ENCODE assay signal across 28 mouse cellular contexts in the genomic region with DNA sequence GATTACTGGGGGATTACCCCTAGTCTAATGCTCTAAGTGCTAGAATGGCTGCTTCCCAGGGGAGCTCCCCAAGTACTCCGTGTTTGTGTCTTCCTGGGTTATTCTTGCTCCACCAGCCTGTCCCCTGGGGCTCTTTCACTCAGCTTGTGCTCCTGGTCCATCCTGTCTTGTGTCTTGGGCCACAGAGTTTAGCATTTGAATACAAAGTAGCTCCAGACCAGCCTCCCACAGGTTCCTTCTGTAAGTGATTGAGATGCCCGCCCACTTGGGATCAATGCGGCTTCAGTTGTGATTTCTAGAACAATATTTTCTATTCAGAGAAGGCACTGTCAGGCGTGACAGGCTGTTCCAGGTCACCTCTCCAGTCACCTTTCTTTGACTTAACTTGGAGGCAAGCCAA. TPM values are rescaled to one million over a fixed set of nuclear protein-coding genes. Genes with fewer than 3 reads are reported as not detected.
DNase-seq lines count a peak whose midpoint lies in the region; ATAC-seq and TF ChIP-seq lines count a peak whose summit lies in the region.
"Had no signal": no experiment of that assay in that cellular context is flagged by ENCODE, and none has a peak within 500 bp of the region (broad histone marks: within the 10 kb centered on the region; RNA-seq: fewer than 3 reads in every experiment).

No protein-coding gene starts in this region.

- in situ Hi-C loops in CH12.LX (cut with MboI; ENCODE audit: low pct_ligation_motif_present, low pct_unique_long_range_greater_than_20kb, low sequenced_read_pairs), result no loop called here
- in situ Hi-C loops in Patski (cut with MboI; ENCODE audit: low pct_unique_long_range_greater_than_20kb), result no loop called here

- TF ChIP-seq RAD21 in CH12.LX (IDR thresholded peaks at IDR 0.05; ENCODE audit: low read depth, low read length), result no peak

- WGBS in kidney, embryonic 15.5 days, result 31% methylated on average over 4 of the region's 4 CpGs

- peak; percentile 18 for DNase-seq in kidney, postnatal 14 days
- peak; percentile 41 for DNase-seq in CH12.LX (ENCODE audit: extremely low read depth)
- DNase-seq in Patski (ENCODE audit: low read depth, low spot score), result no peak
- DNase-seq in mesoderm, embryonic 11.5 days (ENCODE audit: low read depth, low spot score), result peak; percentile 37
- DNase-seq in layer of hippocampus, adult 8-10 months (ENCODE audit: low spot score in 2 of 2), result no peak
- DNase-seq in natural killer cell, adult 2 months (ENCODE audit: low spot score in 2 of 2), result no peak
- DNase-seq: cerebellum, adult 11 months; cerebellum, adult 9-11 months; gastrocnemius, postnatal 36 days; heart, adult 2 months; heart, postnatal 4 days; kidney, adult 9 months; layer of hippocampus, postnatal 36 days; lung, adult 2 months; lung, postnatal 10 days; midbrain, embryonic 14.5 days; right cerebral cortex, postnatal 4 days; thymus, postnatal 4 days had no signal

- H3K4me1 ChIP-seq in kidney, embryonic 15.5 days, result peaks cover 17% of the 10 kb centered on the region
- peaks cover 0 to 46% of the 10 kb centered on the region in 2 experiments; a peak in 2 of 4 replicates for H3K4me1 ChIP-seq in CH12.LX (ENCODE audit: control insufficient read depth in 1 of 2, insufficient read depth in 2 of 2)

- no peaks in the 10 kb centered on the region for H3K36me3 ChIP-seq in kidney, embryonic 15.5 days
- H3K36me3 ChIP-seq in CH12.LX (replicated peaks in 1 of 2; ENCODE audit: control insufficient read depth in 1 of 2, insufficient read depth in 1 of 2, low read length in 1 of 2), result no peaks in the 10 kb centered on the region
- H3K36me3 ChIP-seq: embryonic facial prominence, embryonic 15.5 days; heart, embryonic 12.5 days; hindbrain, embryonic 13.5 days; limb, embryonic 10.5 days; limb, embryonic 15.5 days; neural tube, embryonic 15.5 days had no signal

- no peak for ATAC-seq in kidney, embryonic 15.5 days (replicated peaks; ENCODE audit: low FRiP score)
- ATAC-seq in Patski, result peak; percentile 42
- ATAC-seq: forebrain, embryonic 14.5 days; intestine, embryonic 16.5 days had no signal

- no peak for TF ChIP-seq CTCF in CH12.LX (conservative IDR thresholded peaks at IDR 0.05 in 1 of 2, IDR thresholded peaks at IDR 0.05 in 1 of 2; ENCODE audit: low read depth in 2 of 2, low read length in 2 of 2)
- no peak for TF ChIP-seq CTCF in Patski (IDR thresholded peaks at IDR 0.05)

- H3K27me3 ChIP-seq in kidney, embryonic 15.5 days, result no peaks in the 10 kb centered on the region
- no peaks in the 10 kb centered on the region for H3K27me3 ChIP-seq in CH12.LX (replicated peaks)
- H3K27me3 ChIP-seq in Patski, result no peaks in the 10 kb centered on the region
- H3K27me3 ChIP-seq: embryonic facial prominence, embryonic 15.5 days; heart, embryonic 12.5 days; hindbrain, embryonic 13.5 days; limb, embryonic 15.5 days; neural tube, embryonic 15.5 days had no signal

- no peak overlapping the region for H3K4me2 ChIP-seq in kidney, embryonic 15.5 days
- H3K4me2 ChIP-seq in CH12.LX (ENCODE audit: insufficient read depth, low read depth, poor library complexity, severe bottlenecking), result no peak overlapping the region
- H3K4me2 ChIP-seq: embryonic facial prominence, embryonic 15.5 days; heart, embryonic 12.5 days; hindbrain, embryonic 13.5 days; limb, embryonic 15.5 days; neural tube, embryonic 15.5 days had no signal

- POLR2A ChIA-PET in Patski (lab: Charles Lee), result no interaction called here

- no peak for TF ChIP-seq POLR2A in CH12.LX (IDR thresholded peaks at IDR 0.05; ENCODE audit: low read depth, low read length)

- H3K4me3 ChIP-seq in kidney, embryonic 15.5 days (replicated peaks), result no peak overlapping the region
- H3K4me3 ChIP-seq in CH12.LX (replicated peaks in 1 of 3; ENCODE audit: low read depth in 2 of 3, low read length in 2 of 3, poor library complexity in 1 of 3), result no peak overlapping the region
- H3K4me3 ChIP-seq: embryonic facial prominence, embryonic 15.5 days; heart, adult 2 months; heart, embryonic 12.5 days; hindbrain, embryonic 13.5 days; limb, embryonic 10.5 days; limb, embryonic 15.5 days; neural tube, embryonic 15.5 days had no signal

- CTCF ChIA-PET in Patski (lab: Charles Lee), result no interaction called here

- H3K79me2 ChIP-seq in CH12.LX (replicated peaks; ENCODE audit: control insufficient read depth, extremely low read depth, insufficient read depth, poor library complexity, severe bottlenecking), result no peaks in the 10 kb centered on the region

- no peaks in the 10 kb centered on the region for H3K9me3 ChIP-seq in kidney, embryonic 15.5 days (replicated peaks)
- no peaks in the 10 kb centered on the region for H3K9me3 ChIP-seq in CH12.LX (replicated peaks; ENCODE audit: low read length)
- H3K9me3 ChIP-seq: embryonic facial prominence, embryonic 15.5 days; heart, embryonic 12.5 days; hindbrain, embryonic 13.5 days; limb, embryonic 10.5 days; limb, embryonic 15.5 days; neural tube, embryonic 15.5 days had no signal

- no peak overlapping the region for H3K27ac ChIP-seq in kidney, embryonic 15.5 days
- H3K27ac ChIP-seq in CH12.LX (ENCODE audit: insufficient read depth, low read depth), result no peak overlapping the region
- H3K27ac ChIP-seq: embryonic facial prominence, embryonic 15.5 days; heart, adult 2 months; hindbrain, embryonic 13.5 days; limb, embryonic 10.5 days; macrophage; neural tube, embryonic 15.5 days had no signal

- TF ChIP-seq EP300 in CH12.LX (IDR thresholded peaks at IDR 0.05; ENCODE audit: low read length), result no peak

- no peak overlapping the region for H3K9ac ChIP-seq in kidney, embryonic 15.5 days
- no peak overlapping the region for H3K9ac ChIP-seq in CH12.LX (ENCODE audit: insufficient read depth, low read depth)
- H3K9ac ChIP-seq: embryonic facial prominence, embryonic 15.5 days; heart, embryonic 12.5 days; hindbrain, embryonic 13.5 days; limb, embryonic 15.5 days; neural tube, embryonic 15.5 days had no signal

- dilution Hi-C loops in CH12.LX (cut with MboI; ENCODE audit: extremely low pct_ligation_motif_present, extremely low pct_unique_long_range_greater_than_20kb, low sequenced_read_pairs), result no loop called here

TF ChIP-seq in CH12.LX, 34 proteins besides CTCF, POLR2A, EP300 and RAD21:
- TF ChIP-seq ZMIZ1 (IDR thresholded peaks at IDR 0.05; ENCODE audit: low read depth, low read length) (no peak), TCF12 (IDR thresholded peaks at IDR 0.05; ENCODE audit: low read depth, low read length) (no peak), KAT2A (IDR thresholded peaks at IDR 0.05; ENCODE audit: insufficient replicate concordance, low read length) (no peak), SIN3A (IDR thresholded peaks at IDR 0.05; ENCODE audit: low read length) (no peak), ZC3H11A (IDR thresholded peaks at IDR 0.05; ENCODE audit: low read depth, low read length) (no peak), BHLHE40 (IDR thresholded peaks at IDR 0.05; ENCODE audit: low read depth, low read length) (no peak), ZKSCAN1 (IDR thresholded peaks at IDR 0.05; ENCODE audit: borderline replicate concordance, low read depth, low read length) (no peak), PAX5 (IDR thresholded peaks at IDR 0.05; ENCODE audit: low read length) (no peak), MEF2A (IDR thresholded peaks at IDR 0.05; ENCODE audit: borderline replicate concordance, low read depth, low read length) (no peak), HCFC1 (IDR thresholded peaks at IDR 0.05; ENCODE audit: low read depth, low read length) (no peak), TBP (conservative IDR thresholded peaks at IDR 0.05; ENCODE audit: low read depth, low read length) (no peak), SMC3 (IDR thresholded peaks at IDR 0.05; ENCODE audit: low read depth, low read length) (no peak), CHD2 (IDR thresholded peaks at IDR 0.05; ENCODE audit: low read length) (no peak), IRF4 (IDR thresholded peaks at IDR 0.05; ENCODE audit: low read depth, low read length) (no peak)
TF ChIP-seq in CH12.LX: peak in this region for 0.

RNA-seq across cellular contexts. Expression of a gene that starts 4.0 kb away (rescaled TPM):
- 35.5 and 37.4 TPM in 2 replicates for polyA plus RNA-seq in kidney, embryonic 15.5 days (2015; fragmentation: Nextera tagmentation; extraction: Ambion mirVana)
- 0.04 TPM in 2 replicates for total RNA-seq in CH12.LX (2012; rRNA removed)
- total RNA-seq in CH12.LX (2014; rRNA removed), result 0.20 and 0.23 TPM in 2 replicates
- 0.49 and 0.76 TPM in 2 replicates for polyA plus RNA-seq in CH12.LX (2012; ENCODE audit: insufficient read length, low read depth)
- polyA plus RNA-seq in Patski (2021), result 16.8 TPM
- 100 to 1,000 TPM; 137 to 162 (median 153) TPM for total RNA-seq in layer of hippocampus, adult 8-10 months (2022)

RNA-seq across cellular contexts. Expression of a gene that starts 4.1 kb away (rescaled TPM):
- 27.1 and 28.0 TPM in 2 replicates for polyA plus RNA-seq in kidney, embryonic 15.5 days (2015; fragmentation: Nextera tagmentation; extraction: Ambion mirVana)
- not detected in 2 replicates for total RNA-seq in CH12.LX (2012; rRNA removed)
- not detected in 2 replicates for total RNA-seq in CH12.LX (2014; rRNA removed)
- polyA plus RNA-seq in CH12.LX (2012; ENCODE audit: insufficient read length, low read depth), result not detected in 2 replicates
- 5.2 TPM for polyA plus RNA-seq in Patski (2021)
- 10 to 100 TPM; 69.4 to 91.3 (median 78.1) TPM for total RNA-seq in layer of hippocampus, adult 8-10 months (2022)

Comparison
In these comparisons a context has a peak if more than half of its experiments do, and no peak if none do; other contexts are left out.
1. DNase-seq: peak in kidney, postnatal 14 days (single experiment), CH12.LX (single experiment) and mesoderm, embryonic 11.5 days (single experiment); none in Patski (single experiment), layer of hippocampus, adult 8-10 months (0 of 2) and natural killer cell, adult 2 months (0 of 2).
2. RNA of a gene that starts 4.0 kb away (polyA plus RNA-seq): 35.5 to 37.4 TPM in kidney, embryonic 15.5 days and 16.8 TPM in Patski (single experiment); 0.49 to 0.76 TPM in CH12.LX; every median in the first group is over 10 times any median in the second.